Mouse (Mus musculus): ENCODE results near the gene Tcf19. TPM values are rescaled to one million over a fixed set of nuclear protein-coding genes. Genes with fewer than 3 reads are reported as not detected.

The Tcf19 gene
- polyA plus RNA-seq, 1 experiment, result 16.3 TPM

GRCm38 (mm10) chr17:35537421-35537820 lies 20.8 kb upstream of the Tcf19 start:
- Histone ChIP-seq H3K4me1 (peaks cover 8% of the 10 kb centered on the region; the same call in 1 of the 2 replicates), H3K27me3 (replicated peaks) (peaks cover 38% of the 10 kb centered on the region), H3K9me3 (peaks cover 5% of the 10 kb centered on the region), H3K4me3 (replicated peaks) (no peak overlapping the region), H3K36me3 (replicated peaks; ENCODE audit: low read length) (no peaks in the 10 kb centered on the region)
- TF ChIP-seq GATA1 (IDR thresholded peaks at IDR 0.05; ENCODE audit: borderline replicate concordance, low read length) (no peak), FLI1 (IDR thresholded peaks at IDR 0.05; ENCODE audit: low read length) (no peak)

- TF ChIP-seq GATA1 (IDR thresholded peaks at IDR 0.05; ENCODE audit: borderline replicate concordance, low read length) (no peak), FLI1 (IDR thresholded peaks at IDR 0.05; ENCODE audit: low read length) (no peak)
- peaks cover 16% of the 10 kb centered on the region for H3K36me3 ChIP-seq (replicated peaks; ENCODE audit: low read length)
- H3K27me3 ChIP-seq (replicated peaks), result peaks cover 28% of the 10 kb centered on the region
- H3K4me3 ChIP-seq (replicated peaks), result no peak overlapping the region
- H3K4me1 ChIP-seq, result peaks cover 16% of the 10 kb centered on the region; the same call in 1 of the 2 replicates
- peaks cover 5% of the 10 kb centered on the region for H3K9me3 ChIP-seq
These were observed 17.7 kb upstream of the Tcf19 start for GRCm38 (mm10) chr17:35534343-35534742.

GRCm38 (mm10) chr17:35532901-35533300 lies 16.3 kb upstream of the Tcf19 start, which contains the start of gene Psors1c2:
Gene Psors1c2, plus strand, starts transcription at chr17:35533201.
- peaks cover 20% of the 10 kb centered on the region for H3K27me3 ChIP-seq (replicated peaks)
- TF ChIP-seq GATA1 (IDR thresholded peaks at IDR 0.05; ENCODE audit: borderline replicate concordance, low read length), result no peak
- no peak for TF ChIP-seq FLI1 (IDR thresholded peaks at IDR 0.05; ENCODE audit: low read length)

GRCm38 (mm10) chr17:35532360-35532759 lies 15.7 kb upstream of the Tcf19 start:
- TF ChIP-seq FLI1 (IDR thresholded peaks at IDR 0.05; ENCODE audit: low read length), result no peak
- no peak for TF ChIP-seq GATA1 (IDR thresholded peaks at IDR 0.05; ENCODE audit: borderline replicate concordance, low read length)
- Histone ChIP-seq H3K9me3 (no peaks in the 10 kb centered on the region), H3K4me3 (replicated peaks) (no peak overlapping the region), H3K27me3 (replicated peaks) (peaks cover 18% of the 10 kb centered on the region), H3K36me3 (replicated peaks; ENCODE audit: low read length) (peaks cover 36% of the 10 kb centered on the region), H3K4me1 (peaks cover 18% of the 10 kb centered on the region)

More at GRCm38 (mm10) chr17:35532901-35533300, 16.3 kb upstream of the Tcf19 start, which contains the start of gene Psors1c2:
- H3K4me1 ChIP-seq, result peaks cover 16% of the 10 kb centered on the region; the same call in 1 of the 2 replicates
- H3K4me3 ChIP-seq (replicated peaks), result no peak within 1 kb of the TSS
- peaks cover 30% of the 10 kb centered on the region for H3K36me3 ChIP-seq (replicated peaks; ENCODE audit: low read length)
- no peaks in the 10 kb centered on the region for H3K9me3 ChIP-seq

GRCm38 (mm10) chr17:35526644-35527043 lies 10.0 kb upstream of the Tcf19 start:
- H3K27me3 ChIP-seq (replicated peaks), result no peaks in the 10 kb centered on the region
- H3K4me1 ChIP-seq, result peaks cover 38% of the 10 kb centered on the region
- peak overlapping the region; percentile 4 for H3K4me3 ChIP-seq (replicated peaks)
- H3K9me3 ChIP-seq, result no peaks in the 10 kb centered on the region
- TF ChIP-seq FLI1 (IDR thresholded peaks at IDR 0.05; ENCODE audit: low read length) (no peak), GATA1 (IDR thresholded peaks at IDR 0.05; ENCODE audit: borderline replicate concordance, low read length) (no peak)
- peaks cover 79% of the 10 kb centered on the region for H3K36me3 ChIP-seq (replicated peaks; ENCODE audit: low read length)

- no peak for TF ChIP-seq FLI1 (IDR thresholded peaks at IDR 0.05; ENCODE audit: low read length)
- TF ChIP-seq GATA1 (IDR thresholded peaks at IDR 0.05; ENCODE audit: borderline replicate concordance, low read length), result no peak
- Histone ChIP-seq H3K9me3 (no peaks in the 10 kb centered on the region), H3K4me1 (peaks cover 50% of the 10 kb centered on the region), H3K27me3 (replicated peaks) (no peaks in the 10 kb centered on the region), H3K4me3 (replicated peaks) (no peak overlapping the region), H3K36me3 (replicated peaks; ENCODE audit: low read length) (peaks cover 78% of the 10 kb centered on the region)
These were observed 7.7 kb upstream of the Tcf19 start for GRCm38 (mm10) chr17:35524354-35524753.

GRCm38 (mm10) chr17:35517526-35517925 lies 902 bp upstream of the Tcf19 start:
- no peak for TF ChIP-seq FLI1 (IDR thresholded peaks at IDR 0.05; ENCODE audit: low read length)
- no peak for TF ChIP-seq GATA1 (IDR thresholded peaks at IDR 0.05; ENCODE audit: borderline replicate concordance, low read length)

GRCm38 (mm10) chr17:35515911-35516640 lies 548 bp downstream of the Tcf19 start:
- Histone ChIP-seq H3K4me1 (peaks cover 50% of the 10 kb centered on the region), H3K36me3 (replicated peaks; ENCODE audit: low read length) (peaks cover 18% of the 10 kb centered on the region), H3K27me3 (replicated peaks) (peaks cover 6% of the 10 kb centered on the region), H3K9me3 (no peaks in the 10 kb centered on the region), H3K4me3 (replicated peaks) (peak overlapping the region; percentile 96)
- no peak for TF ChIP-seq FLI1 (IDR thresholded peaks at IDR 0.05; ENCODE audit: low read length)
- no peak for TF ChIP-seq GATA1 (IDR thresholded peaks at IDR 0.05; ENCODE audit: borderline replicate concordance, low read length)

More at GRCm38 (mm10) chr17:35517526-35517925, 902 bp upstream of the Tcf19 start:
- Histone ChIP-seq H3K27me3 (replicated peaks) (peaks cover 6% of the 10 kb centered on the region), H3K4me1 (peaks cover 54% of the 10 kb centered on the region), H3K9me3 (no peaks in the 10 kb centered on the region), H3K36me3 (replicated peaks; ENCODE audit: low read length) (peaks cover 25% of the 10 kb centered on the region), H3K4me3 (replicated peaks) (peak overlapping the region; percentile 96)

GRCm38 (mm10) chr17:35514756-35515155 lies 1.9 kb downstream of the Tcf19 start:
- Histone ChIP-seq H3K4me1 (peaks cover 37% of the 10 kb centered on the region), H3K4me3 (replicated peaks) (no peak overlapping the region), H3K27me3 (replicated peaks) (peaks cover 8% of the 10 kb centered on the region), H3K9me3 (no peaks in the 10 kb centered on the region), H3K36me3 (replicated peaks; ENCODE audit: low read length) (peaks cover 8% of the 10 kb centered on the region)
- no peak for TF ChIP-seq FLI1 (IDR thresholded peaks at IDR 0.05; ENCODE audit: low read length)
- TF ChIP-seq GATA1 (IDR thresholded peaks at IDR 0.05; ENCODE audit: borderline replicate concordance, low read length), result no peak

- no peak overlapping the region for H3K4me3 ChIP-seq (replicated peaks)
- H3K9me3 ChIP-seq, result no peaks in the 10 kb centered on the region
- H3K36me3 ChIP-seq (replicated peaks; ENCODE audit: low read length), result peaks cover 8% of the 10 kb centered on the region
- TF ChIP-seq GATA1 (IDR thresholded peaks at IDR 0.05; ENCODE audit: borderline replicate concordance, low read length) (no peak), FLI1 (IDR thresholded peaks at IDR 0.05; ENCODE audit: low read length) (no peak)
- peaks cover 36% of the 10 kb centered on the region for H3K4me1 ChIP-seq
- peaks cover 17% of the 10 kb centered on the region for H3K27me3 ChIP-seq (replicated peaks)
These were observed 2.7 kb downstream of the Tcf19 start for GRCm38 (mm10) chr17:35513886-35514285.

Measured in megakaryocyte, embryonic 14.5 days (primary cell).